Mouse (Mus musculus) megakaryocyte, embryonic 14.5 days (primary cell): Measurements from ENCODE around the gene Apoh.

Source experiments
- FLI1 ChIP-seq: IDR thresholded peaks from 2 replicates; pipeline ENCODE4 v1.6.1; 2012; ENCODE audit warnings: low read length, inconsistent platforms, mixed read lengths
- GATA1 ChIP-seq: IDR thresholded peaks from 3 replicates; pipeline ENCODE4 v1.6.1; 2012; ENCODE audit warnings: mixed read lengths, low read length, inconsistent platforms, borderline replicate concordance

DNA sequence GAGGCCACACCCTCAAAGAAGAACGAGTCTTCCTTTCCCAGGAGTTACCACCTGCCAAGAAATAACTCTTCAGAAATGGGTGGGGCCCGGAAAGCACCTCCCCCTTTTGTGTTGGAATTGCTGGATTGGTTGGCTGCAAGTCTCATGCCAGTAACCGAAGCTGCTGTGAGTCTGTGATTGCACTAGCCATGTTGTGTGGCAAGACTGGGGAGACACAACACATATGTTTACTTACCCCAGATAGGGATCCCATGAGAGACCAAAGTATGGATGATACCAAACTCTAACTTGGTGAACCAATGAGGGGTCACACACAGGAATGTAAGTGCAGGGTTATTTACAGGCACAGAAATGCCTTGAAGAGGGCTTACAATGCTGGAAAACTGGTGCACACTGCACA, 39.5 kb downstream of the Apoh start:
- TF ChIP-seq GATA1 = no peak
- TF ChIP-seq FLI1 = no peak
